Mouse (Mus musculus) lung, postnatal 25 days (tissue): ENCODE results near the gene Gm3952.
A peak's percentile ranks its signal among the peaks of the same experiment; 100 is the strongest.

Source experiments
- DNase-seq: peaks from one replicate; pipeline ENCODE4 v3.0.0; 2022; ENCODE audit warnings: low spot score

Gene Gm3952

GRCm38 (mm10) chr8:128798594-128798993 lies at the start of gene Gm3952:
Gene Gm3952, minus strand, starts transcription at chr8:128798694.
- no peak for DNase-seq

DNA sequence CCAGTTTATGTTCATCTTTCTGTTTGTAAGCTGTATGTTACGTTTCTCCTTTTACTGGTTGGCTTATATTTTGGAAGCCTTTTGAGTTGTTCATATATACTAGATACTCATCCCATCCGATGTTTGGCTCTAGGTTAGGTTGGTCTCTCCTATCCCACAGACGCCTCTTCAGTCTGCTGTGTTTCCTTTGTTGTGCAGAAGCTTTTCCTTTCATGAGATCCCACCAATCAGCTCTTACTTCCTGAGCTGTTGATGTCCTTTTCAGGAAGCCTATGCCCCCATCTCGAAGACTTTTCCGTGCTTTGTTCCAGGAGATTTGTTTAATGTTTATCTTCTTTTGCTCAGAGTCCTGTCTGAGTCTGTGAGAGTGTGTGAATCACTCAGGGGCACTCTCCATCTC lies 45.3 kb upstream of the Gm3952 start:
- peak; percentile 33 for DNase-seq

DNA sequence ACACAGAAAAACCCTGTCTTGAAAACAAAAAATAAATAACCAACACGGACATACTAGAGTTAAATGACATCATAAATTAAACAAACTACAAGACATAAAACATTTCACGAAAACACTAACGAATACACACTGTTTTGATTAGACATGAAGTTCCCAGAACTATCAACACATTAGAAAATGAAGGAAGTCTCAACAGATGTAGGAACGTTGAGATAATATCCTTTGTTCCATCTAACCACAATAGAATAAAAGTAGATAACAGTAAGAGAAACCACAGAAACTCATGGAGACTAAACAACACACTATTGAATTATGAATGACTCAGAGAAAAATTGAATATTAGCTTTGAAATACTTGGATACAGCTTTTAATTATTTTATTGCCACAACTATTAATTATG lies 14.0 kb upstream of the Gm3952 start:
- DNase-seq, result no peak

- DNase-seq, result no peak
Measured at GRCm38 (mm10) chr8:128735692-128736091, 62.8 kb downstream of the Gm3952 start.

- no peak for DNase-seq
Measured at GRCm38 (mm10) chr8:128734118-128734517, 64.4 kb downstream of the Gm3952 start.

- no peak for DNase-seq
Measured at GRCm38 (mm10) chr8:128732254-128732653, 66.2 kb downstream of the Gm3952 start.

DNA sequence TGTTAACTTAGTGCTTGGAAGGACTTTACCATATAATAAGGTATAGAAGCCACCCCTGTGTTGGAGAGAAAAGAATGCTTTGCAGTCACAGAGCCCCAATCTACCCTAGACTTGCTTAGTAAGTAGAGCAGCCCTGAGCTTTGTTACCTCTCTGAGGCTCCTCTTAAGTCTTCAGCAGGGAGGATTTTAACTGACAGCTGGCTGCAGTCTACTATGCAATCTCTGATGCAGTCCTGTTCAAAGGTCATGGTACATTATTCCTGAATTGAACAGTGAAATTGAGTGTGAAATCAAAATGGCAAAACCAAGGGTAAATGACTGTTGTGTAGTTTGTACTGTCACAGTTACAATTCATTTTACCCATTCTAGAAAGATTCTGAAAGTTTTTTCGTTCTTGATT lies 71.3 kb downstream of the Gm3952 start:
- no peak for DNase-seq

- DNase-seq, result peak; percentile 14
Measured at GRCm38 (mm10) chr8:128724819-128725218, 73.7 kb downstream of the Gm3952 start.

DNA sequence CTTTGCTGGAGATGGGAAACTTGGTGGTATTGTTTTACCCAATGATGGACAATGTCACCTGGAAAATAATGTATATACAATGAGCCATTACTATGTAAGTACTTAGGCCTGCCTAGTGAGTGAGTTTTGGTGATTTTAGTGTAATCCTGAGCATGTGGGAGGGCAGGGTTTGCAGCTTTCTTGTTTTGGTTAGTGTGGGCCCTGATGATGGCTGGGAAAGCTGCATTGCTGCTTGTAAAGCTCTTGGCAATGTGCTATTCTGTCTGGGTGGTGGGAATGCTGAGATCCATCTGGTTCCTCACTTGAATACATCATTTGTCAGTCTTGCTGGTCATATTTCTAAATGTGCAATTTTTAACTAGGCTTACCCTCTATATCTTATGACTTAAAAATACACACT lies 82.3 kb downstream of the Gm3952 start:
- DNase-seq, result no peak

GRCm38 (mm10) chr8:128709261-128709660 lies 89.2 kb downstream of the Gm3952 start:
- DNase-seq, result peak; percentile 87

DNA sequence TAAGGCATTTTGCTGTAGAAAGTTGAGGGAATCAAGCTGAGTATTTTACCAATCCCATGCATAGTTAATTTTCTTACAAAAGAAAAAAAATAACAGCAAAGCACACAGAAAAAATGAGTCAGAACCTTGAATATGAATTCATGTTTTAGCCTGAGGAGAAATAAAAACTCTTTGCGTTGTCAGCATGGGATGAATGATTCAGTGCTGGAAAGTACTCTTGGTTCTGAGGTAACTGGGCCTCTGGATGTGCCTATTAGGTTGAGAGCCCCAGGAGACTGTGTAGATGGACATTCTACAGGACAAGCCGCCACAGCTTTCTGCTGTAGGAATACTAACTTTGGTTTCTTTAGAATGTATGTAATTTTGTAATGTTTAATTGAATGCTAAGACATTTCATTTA lies 93.7 kb downstream of the Gm3952 start:
- no peak for DNase-seq

DNA sequence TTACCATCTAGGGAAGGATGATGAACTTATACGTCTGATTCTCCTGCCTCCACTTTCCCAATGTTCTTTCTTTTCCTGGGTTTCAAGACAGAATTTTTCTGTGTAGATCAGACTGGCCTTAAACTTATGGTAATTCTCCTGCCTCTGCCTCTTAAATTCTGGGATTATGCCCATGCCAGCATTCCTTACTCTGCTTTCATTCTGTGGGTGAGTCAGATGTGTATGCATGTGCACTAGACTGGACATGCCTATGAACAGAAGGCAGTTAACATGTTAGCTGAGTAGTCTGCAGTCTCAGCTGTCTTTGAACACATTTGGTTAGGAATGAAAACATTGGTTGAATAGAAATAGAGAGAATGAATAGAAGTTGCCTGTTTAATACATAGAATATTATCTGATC lies 94.1 kb downstream of the Gm3952 start:
- DNase-seq, result no peak

GRCm38 (mm10) chr8:128697945-128698344 lies 100.5 kb downstream of the Gm3952 start:
- no peak for DNase-seq

DNA sequence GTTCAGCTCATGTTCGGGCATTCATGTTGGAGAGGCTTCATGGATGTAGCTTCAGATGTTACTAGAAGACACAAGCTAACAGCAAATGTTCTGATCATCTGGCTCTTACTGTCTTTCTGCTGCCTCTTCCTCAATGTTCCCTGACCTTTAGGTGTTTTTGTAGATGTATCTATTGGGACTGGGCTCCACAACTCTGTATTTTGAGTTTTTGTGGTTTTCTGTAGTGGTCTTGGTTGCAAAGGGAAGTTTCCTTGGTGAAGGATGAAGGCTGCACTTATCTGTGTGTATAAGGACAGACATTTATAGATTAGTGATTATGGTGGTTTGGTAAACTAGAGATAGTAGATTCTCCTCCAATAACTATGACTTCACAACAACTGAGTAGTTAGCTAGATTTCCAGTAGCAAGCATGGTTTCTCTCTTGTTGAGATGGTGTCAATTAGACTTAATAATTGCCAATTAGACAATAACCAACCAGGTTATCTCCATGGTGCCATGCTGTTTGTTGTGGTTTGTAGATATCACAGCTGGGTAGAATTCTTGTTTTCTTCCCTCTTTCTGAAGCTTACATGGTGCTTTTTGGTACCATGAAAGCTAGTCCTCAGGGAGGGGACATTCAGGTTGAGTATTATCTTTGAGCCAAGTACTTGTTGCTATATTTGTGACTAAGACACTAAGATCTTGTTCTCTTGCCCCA lies 101.6 kb downstream of the Gm3952 start:
- DNase-seq, result no peak
